Mouse (Mus musculus): ENCODE results near the gene Osbpl9.

DNA sequence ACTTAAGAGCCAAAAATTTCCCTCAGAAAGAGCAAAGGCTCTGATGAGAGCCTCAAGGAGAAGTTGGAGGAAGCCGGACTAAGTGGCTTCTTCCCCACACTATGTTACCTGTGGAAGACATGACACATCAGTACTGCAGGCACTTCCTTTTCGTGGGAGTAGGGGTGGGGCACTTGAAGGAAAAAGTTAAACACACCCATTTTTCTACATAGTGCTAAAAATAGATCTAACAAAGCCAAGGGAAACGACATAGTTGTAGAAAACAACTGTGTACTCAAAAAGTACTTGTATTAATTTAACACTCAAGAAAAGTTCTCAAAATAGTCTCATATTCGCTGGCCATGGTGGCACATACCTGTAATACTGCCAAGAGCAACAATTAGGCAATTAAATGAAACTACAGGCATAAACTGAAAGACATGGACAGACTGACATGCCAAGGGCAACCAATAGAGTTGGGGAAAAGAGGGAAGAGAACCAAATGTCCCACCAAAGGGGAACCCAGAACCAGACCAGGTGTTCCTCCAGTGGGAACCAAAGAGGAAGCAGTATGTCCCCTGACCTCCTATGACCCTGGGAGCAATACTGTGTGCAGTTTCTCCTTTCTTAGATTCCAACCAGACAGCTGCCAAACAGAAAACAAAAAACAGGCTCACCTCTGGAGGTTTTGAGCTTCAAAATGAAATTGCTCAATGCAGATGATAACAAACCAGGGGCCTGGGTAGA is 79.1 kb downstream of the Osbpl9 start:
- TF ChIP-seq CTCF (IDR thresholded peaks at IDR 0.05; ENCODE audit: borderline replicate concordance, insufficient read depth, low read length) (no peak), POLR2A (IDR thresholded peaks at IDR 0.05; ENCODE audit: low read depth, low read length) (no peak)
